Mouse (Mus musculus) C3H10T1/2 (cell line): Measurements from ENCODE around the gene Ube2r2. TPM values are rescaled to one million over a fixed set of nuclear protein-coding genes. Genes with fewer than 3 reads are reported as not detected.

ENCODE experiments used
- polyA plus RNA-seq, 2 experiments: library from polyadenylated mRNA; unstranded; fragments of >200 nt; fragmentation: generic; extraction: Trizol; gene quantifications; one replicate each; pipeline ENCODE4 v1.2.1; 2012; ENCODE audit warnings: missing spikeins in 2 of 2

Gene Ube2r2
- polyA plus RNA-seq: 100 to 1,000 TPM in 1 of 2 experiments, 10 to 100 TPM in 1; 67.4 to 164 TPM

DNA sequence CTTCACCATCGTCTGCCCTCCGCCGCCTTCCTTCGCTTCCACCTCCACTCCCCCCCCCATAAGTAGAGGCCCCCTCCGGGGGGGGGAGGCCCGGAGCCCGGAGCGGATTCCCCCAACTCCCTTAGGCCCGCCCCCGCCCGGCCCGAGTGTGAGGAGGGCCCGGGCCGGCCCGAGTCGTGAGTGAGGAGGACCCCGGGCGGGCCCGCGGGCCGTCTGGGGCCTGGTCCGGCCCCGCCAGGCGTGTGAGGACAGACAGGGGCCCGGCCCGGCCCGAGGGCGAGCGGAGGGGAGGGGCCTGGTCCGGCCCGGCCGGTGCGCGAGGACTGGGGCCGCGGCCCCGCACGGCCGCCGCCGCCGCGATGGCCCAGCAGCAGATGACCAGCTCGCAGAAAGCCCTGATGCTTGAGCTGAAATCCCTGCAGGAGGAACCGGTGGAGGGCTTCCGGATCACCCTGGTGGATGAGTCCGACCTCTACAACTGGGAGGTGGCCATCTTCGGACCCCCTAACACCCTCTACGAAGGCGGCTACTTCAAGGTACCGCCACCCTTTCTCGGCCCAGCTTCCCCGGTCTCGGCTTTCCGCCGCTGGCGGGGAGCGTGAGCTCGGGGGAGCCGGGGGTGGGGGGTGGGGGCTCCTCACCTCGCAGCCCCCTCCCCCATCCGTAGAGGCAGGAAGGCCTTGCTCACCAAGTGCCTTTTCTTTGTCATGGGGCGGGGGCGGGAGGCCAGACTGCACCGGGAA lies at the start of gene Ube2r2:
Ube2r2 (plus strand) TSS at position 33 of the 743 bp plus-strand sequence.

GRCm38 (mm10) chr4:41097871-41098576 lies 37.5 kb upstream of the Ube2r2 start, which contains the start of gene Aqp3:
Gene Aqp3, minus strand, starts transcription at chr4:41098183.

DNA sequence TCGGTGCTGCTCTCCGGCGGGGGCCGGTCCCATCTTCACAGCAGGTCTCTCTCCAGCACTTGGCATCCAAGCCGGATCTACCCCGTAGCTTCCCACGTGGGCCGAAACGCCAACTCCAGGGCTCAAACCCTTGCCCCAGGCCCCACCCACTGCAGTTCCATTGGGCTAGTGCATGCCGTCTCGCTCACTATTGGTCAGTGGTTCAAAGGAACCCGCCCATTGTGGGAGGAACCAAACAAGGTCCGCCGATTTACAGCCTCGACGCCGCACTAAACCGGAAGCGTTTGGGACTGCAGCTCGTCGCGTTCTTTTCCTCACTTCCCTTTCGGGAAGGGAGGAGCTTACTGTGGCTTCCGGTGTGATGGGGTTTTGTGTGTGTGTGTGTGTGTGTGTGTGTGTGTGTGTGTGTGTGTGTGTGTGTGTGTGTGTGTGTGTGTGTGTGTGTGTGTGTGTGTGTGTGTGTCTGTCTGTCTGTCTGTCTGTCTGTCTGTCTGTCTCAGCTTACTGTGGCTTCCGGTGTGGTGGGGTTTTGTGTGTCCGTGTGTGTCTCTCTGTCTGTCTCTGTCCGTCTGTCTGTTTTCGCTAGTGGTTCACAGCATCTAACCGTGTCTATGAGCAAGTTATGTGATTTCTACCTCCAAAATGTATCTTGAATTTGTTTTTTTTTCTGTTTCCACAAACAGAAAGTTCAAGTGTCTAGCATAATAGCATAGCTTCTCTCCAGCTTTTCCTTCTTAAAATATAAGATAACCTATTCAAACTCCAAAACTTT lies 11.2 kb upstream of the Ube2r2 start, which contains the start of gene Nol6:
Nol6 (minus strand) TSS at position 276 of the 772 bp plus-strand sequence.

Other genes with a start within 250 kb of the Ube2r2 start
- gene Spink4, start 215.7 kb upstream of the Ube2r2 start, polyA plus RNA-seq: under 1 TPM in 1 of 2 experiments, not detected in 1; 0.31 TPM
- 100 to 1,000 TPM; 148 TPM for gene Bag1, start 187.4 kb upstream of the Ube2r2 start, polyA plus RNA-seq
- gene Chmp5, start 187.3 kb upstream of the Ube2r2 start, polyA plus RNA-seq: 10 to 100 TPM in 1 of 2 experiments, 1 to 10 TPM in 1; 5.7 to 39.6 TPM
- 10 to 100 TPM in 1 of 2 experiments, 1 to 10 TPM in 1; 7.2 to 30.1 TPM for gene Nfx1, start 164.8 kb upstream of the Ube2r2 start, polyA plus RNA-seq
- gene Aqp7, start 87.6 kb upstream of the Ube2r2 start, polyA plus RNA-seq: under 1 TPM in 1 of 2 experiments, not detected in 1; 0.06 TPM
- gene Aqp3, start 37.6 kb upstream of the Ube2r2 start, polyA plus RNA-seq: 1 to 10 TPM in 1 of 2 experiments, under 1 TPM in 1; 0.60 to 1.5 TPM
- 10 to 100 TPM; 24.8 to 25.1 TPM for gene Nol6, start 11.3 kb upstream of the Ube2r2 start, polyA plus RNA-seq
- 10 to 100 TPM; 45.2 to 65.2 TPM for gene Ubap2, start 139.4 kb downstream of the Ube2r2 start, polyA plus RNA-seq
- gene Dcaf12, start 179.1 kb downstream of the Ube2r2 start, polyA plus RNA-seq: 10 to 100 TPM; 12.8 to 21.2 TPM
- 10 to 100 TPM in 1 of 2 experiments, 1 to 10 TPM in 1; 9.8 to 30.3 TPM for gene Ubap1, start 213.3 kb downstream of the Ube2r2 start, polyA plus RNA-seq